Mouse (Mus musculus) cerebellum, postnatal 10 days (tissue): Measurements from ENCODE around the gene Rps27l.
"Not testable (repeated sequence)": the region's sequence is repeated elsewhere in the genome, so short reads cannot be mapped to it uniquely, and the experiment has no call there.

Source experiments
- DNase-seq, 2 experiments: peaks; one replicate each; pipeline ENCODE4 v3.0.0; 2021; ENCODE audit warnings: mixed read lengths in 2 of 2

Gene Rps27l

GRCm38 (mm10) chr9:66945647-66946641, at the start of gene Rps27l:
Gene Rps27l, plus strand, starts transcription at chr9:66946086.
- DNase-seq, result peak; percentile 96 to 98

GRCm38 (mm10) chr9:66896951-66897350, 48.9 kb upstream of the Rps27l start:
- no peak for DNase-seq

GRCm38 (mm10) chr9:66897851-66898250, 48.0 kb upstream of the Rps27l start:
- DNase-seq, result no peak

GRCm38 (mm10) chr9:66899072-66899471, 46.8 kb upstream of the Rps27l start:
- DNase-seq, result no peak

- DNase-seq, result no peak
Observed at GRCm38 (mm10) chr9:66899526-66899925, 46.4 kb upstream of the Rps27l start.

- DNase-seq, result no peak
Observed at GRCm38 (mm10) chr9:66905990-66906389, 39.9 kb upstream of the Rps27l start.

- no peak for DNase-seq
Observed at GRCm38 (mm10) chr9:66907126-66907525, 38.8 kb upstream of the Rps27l start.

- no peak for DNase-seq
Observed at GRCm38 (mm10) chr9:66907746-66908397, 38.0 kb upstream of the Rps27l start.

GRCm38 (mm10) chr9:66909922-66910321, 36.0 kb upstream of the Rps27l start:
- DNase-seq, result no peak

- DNase-seq, result no peak
Observed at GRCm38 (mm10) chr9:66910677-66911076, 35.2 kb upstream of the Rps27l start.

- no peak for DNase-seq
Observed at GRCm38 (mm10) chr9:66912304-66912703, 33.6 kb upstream of the Rps27l start.

GRCm38 (mm10) chr9:66913254-66913934, 32.5 kb upstream of the Rps27l start:
- DNase-seq, result not testable (repeated sequence)

GRCm38 (mm10) chr9:66914540-66914939, 31.3 kb upstream of the Rps27l start:
- no peak for DNase-seq

- DNase-seq, result no peak
Observed at GRCm38 (mm10) chr9:66915401-66915800, 30.5 kb upstream of the Rps27l start.

GRCm38 (mm10) chr9:66915869-66916785, 29.8 kb upstream of the Rps27l start:
- DNase-seq, result no peak

- no peak for DNase-seq
Observed at GRCm38 (mm10) chr9:66917216-66917891, 28.5 kb upstream of the Rps27l start.

- DNase-seq, result peak in 1 of 2 experiments; percentile 20
Observed at GRCm38 (mm10) chr9:66917892-66918255, 28.0 kb upstream of the Rps27l start.

GRCm38 (mm10) chr9:66918672-66919330, 27.1 kb upstream of the Rps27l start:
- DNase-seq, result peak in 1 of 2 experiments; percentile 38

- peak; percentile 100 for DNase-seq
Observed at GRCm38 (mm10) chr9:66919382-66919971, 26.4 kb upstream of the Rps27l start, which contains the start of gene Rab8b. Gene Rab8b, minus strand, starts transcription at chr9:66919687.

GRCm38 (mm10) chr9:66919981-66920380, 25.9 kb upstream of the Rps27l start:
- peak; percentile 37 to 47 for DNase-seq
